Mouse (Mus musculus): ENCODE data around the gene Pygl. TPM values are rescaled to one million over a fixed set of nuclear protein-coding genes. Genes with fewer than 3 reads are reported as not detected.

Pygl gene
- 143 and 240 TPM in 2 replicates for polyA plus RNA-seq (2012; rRNA removed; ENCODE audit: low replicate concordance)

DNA sequence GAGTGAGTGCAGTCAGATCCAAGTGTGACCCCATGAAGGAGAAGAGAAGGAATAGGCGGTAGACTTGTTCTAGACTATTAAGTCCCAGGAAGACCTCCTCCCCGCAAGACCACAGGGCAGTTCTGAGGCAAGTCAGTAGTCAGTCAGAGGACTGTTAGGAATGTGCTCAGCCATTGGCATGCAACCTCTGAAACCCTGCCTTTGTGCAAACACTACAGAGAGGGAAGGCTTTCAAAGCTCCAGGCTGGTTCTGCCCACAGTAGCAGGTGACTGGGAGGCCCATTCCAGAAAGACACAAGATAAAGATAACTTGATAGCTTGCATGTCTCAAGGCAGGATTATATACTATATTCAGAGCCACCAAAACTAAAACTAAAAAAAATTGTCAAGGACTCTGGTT, at the start of gene Pygl:
TSS of gene Pygl (minus strand) at position 195 of the 400 bp plus-strand sequence.

DNA sequence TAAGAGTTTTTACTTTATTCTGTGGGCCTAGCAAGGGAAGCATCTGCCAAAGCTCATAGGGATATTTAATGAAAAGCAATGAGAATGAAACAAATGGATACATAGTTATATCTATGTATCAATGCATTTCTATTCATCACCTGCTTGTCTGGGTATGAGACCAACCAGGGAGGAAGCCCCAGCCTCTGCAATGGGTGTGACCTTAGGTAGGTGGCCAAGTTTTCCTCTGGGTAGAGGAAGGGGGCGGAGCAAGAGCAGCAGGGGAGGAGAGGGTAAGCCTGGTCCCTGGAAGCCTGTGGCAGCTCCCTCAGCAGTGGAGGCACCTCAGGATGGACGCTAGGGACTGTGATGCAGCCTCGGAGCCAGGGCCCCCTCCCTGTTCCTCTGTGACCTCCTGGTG, 77.4 kb downstream of the Pygl start, which contains the start of gene Abhd12b:
TSS of gene Abhd12b (plus strand) at position 301 of the 400 bp plus-strand sequence.

Other genes starting within 250 kb of the Pygl start
- gene Sav1, start 244.5 kb downstream of the Pygl start, polyA plus RNA-seq (2012; rRNA removed; ENCODE audit: low replicate concordance), result 32.2 and 42.3 TPM in 2 replicates
- 8.2 and 19.6 TPM in 2 replicates for gene Nin, start 117.8 kb downstream of the Pygl start, polyA plus RNA-seq (2012; rRNA removed; ENCODE audit: low replicate concordance)
- gene Abhd12b, start 77.3 kb downstream of the Pygl start, polyA plus RNA-seq (2012; rRNA removed; ENCODE audit: low replicate concordance), result not detected in 2 replicates
- 0.03 and 0.14 TPM in 2 replicates for gene Trim9, start 116.1 kb upstream of the Pygl start, polyA plus RNA-seq (2012; rRNA removed; ENCODE audit: low replicate concordance)
- 6.6 and 9.7 TPM in 2 replicates for gene Tmx1, start 221.6 kb upstream of the Pygl start, polyA plus RNA-seq (2012; rRNA removed; ENCODE audit: low replicate concordance)